Mouse (Mus musculus) T-cell, adult 2 months (primary cell): Measurements from ENCODE around the gene Surf6.

Experiments used
- DNase-seq: peaks from one replicate; pipeline ENCODE4 v3.0.0; 2022; ENCODE audit warnings: low spot score

Gene Surf6

GRCm38 (mm10) chr2:26902467-26903220 is at the start of gene Surf6:
TSS of gene Surf6 (minus strand) at chr2:26902879.
- DNase-seq, result peak; percentile 99

- no peak for DNase-seq
These were observed 49.5 kb upstream of the Surf6 start for GRCm38 (mm10) chr2:26952193-26952592.

- no peak for DNase-seq
These were observed 48.7 kb upstream of the Surf6 start for GRCm38 (mm10) chr2:26951346-26951905.

- no peak for DNase-seq
These were observed 47.7 kb upstream of the Surf6 start for GRCm38 (mm10) chr2:26950411-26950810.

- no peak for DNase-seq
These were observed 40.6 kb upstream of the Surf6 start for GRCm38 (mm10) chr2:26943253-26943652.

- no peak for DNase-seq
These were observed 38.9 kb upstream of the Surf6 start for GRCm38 (mm10) chr2:26941539-26941938.

GRCm38 (mm10) chr2:26936425-26936824 is 33.7 kb upstream of the Surf6 start:
- DNase-seq, result peak; percentile 44

GRCm38 (mm10) chr2:26935286-26935685 is 32.6 kb upstream of the Surf6 start:
- DNase-seq, result peak; percentile 31

- DNase-seq, result peak; percentile 92
These were observed 30.8 kb upstream of the Surf6 start, which contains the start of the genes Surf4 and Stkld1 for GRCm38 (mm10) chr2:26933304-26934055. TSS of gene Surf4 (minus strand) at chr2:26933928. TSS of gene Stkld1 (plus strand) at chr2:26934047.

- DNase-seq, result peak; percentile 23
These were observed 30.0 kb upstream of the Surf6 start for GRCm38 (mm10) chr2:26932473-26933303.

- DNase-seq, result peak; percentile 73
These were observed 27.7 kb upstream of the Surf6 start for GRCm38 (mm10) chr2:26930390-26930789.

GRCm38 (mm10) chr2:26927745-26928476 is 25.2 kb upstream of the Surf6 start:
- no peak for DNase-seq

- no peak for DNase-seq
These were observed 19.1 kb upstream of the Surf6 start for GRCm38 (mm10) chr2:26921784-26922183.

- no peak for DNase-seq
These were observed 17.6 kb upstream of the Surf6 start for GRCm38 (mm10) chr2:26920190-26920855.

- DNase-seq, result no peak
These were observed 17.0 kb upstream of the Surf6 start for GRCm38 (mm10) chr2:26919684-26920083.

GRCm38 (mm10) chr2:26916738-26917137 is 14.1 kb upstream of the Surf6 start:
- DNase-seq, result no peak

- peak; percentile 87 for DNase-seq
These were observed 13.4 kb upstream of the Surf6 start, which contains the start of the genes Surf2 and Surf1 for GRCm38 (mm10) chr2:26915927-26916728. TSS of gene Surf2 (plus strand) at chr2:26916367. TSS of gene Surf1 (minus strand) at chr2:26916530.

GRCm38 (mm10) chr2:26914148-26914941 is 11.7 kb upstream of the Surf6 start:
- no peak for DNase-seq
